Mouse (Mus musculus) MEL (cell line): ENCODE results near the gene Fyn. TPM values are rescaled to one million over a fixed set of nuclear protein-coding genes. Genes with fewer than 3 reads are reported as not detected.

Experiments used
- DNase-seq: peaks from one replicate; pipeline ENCODE4 v3.0.0; 2011; ENCODE audit warnings: low read depth, low spot score
- H3K27ac ChIP-seq: 2 replicates; pipeline ENCODE4 v1.5.1; 2012; ENCODE audit warnings: low read depth, mild to moderate bottlenecking, control low read depth, low read length, moderate library complexity; ENCODE audit not compliant: control insufficient read depth
- H3K27me3 ChIP-seq, 2 experiments: fragments of 150-350 bp in 1 of 2; sonication (generic) in 1 of 2; 2 replicates each; pipeline ENCODE4 v1.6.1; 2012; ENCODE audit warnings: low read length in 2 of 2, mild to moderate bottlenecking in 2 of 2, improper control_type of control experiment in 1 of 2, moderate library complexity in 1 of 2; ENCODE audit not compliant: insufficient read depth in 2 of 2, control insufficient read depth in 1 of 2
- H3K36me3 ChIP-seq, 2 experiments: 2 replicates each; pipeline ENCODE4 v1.6.1; 2012 to 2014; ENCODE audit warnings: low read length in 2 of 2, improper control_type of control experiment in 1 of 2, inconsistent platforms in 1 of 2, mild to moderate bottlenecking in 1 of 2; ENCODE audit not compliant: insufficient read depth in 2 of 2, control insufficient read depth in 1 of 2
- H3K4me1 ChIP-seq, 2 experiments: fragments of 150-350 bp in 1 of 2; sonication (generic) in 1 of 2; 2 replicates each; pipeline ENCODE4 v1.6.1; 2012; ENCODE audit warnings: low read length in 2 of 2, improper control_type of control experiment in 1 of 2, mild to moderate bottlenecking in 1 of 2; ENCODE audit not compliant: insufficient read depth in 2 of 2, control insufficient read depth in 1 of 2
- H3K4me3 ChIP-seq, 2 experiments: fragments of 150-350 bp in 1 of 2; sonication (generic) in 1 of 2; 2 replicates each; pipeline ENCODE4 v1.5.1; 2012; ENCODE audit warnings: low read depth in 2 of 2, low read length in 2 of 2, mild to moderate bottlenecking in 2 of 2, moderate library complexity in 2 of 2, control low read depth in 1 of 2, improper control_type of control experiment in 1 of 2; ENCODE audit not compliant: control insufficient read depth in 1 of 2, insufficient read depth in 1 of 2
- H3K79me2 ChIP-seq: 2 replicates; pipeline ENCODE4 v1.6.1; 2012; ENCODE audit warnings: mild to moderate bottlenecking, low read length, moderate library complexity; ENCODE audit not compliant: control insufficient read depth, poor library complexity, insufficient read depth
- H3K9ac ChIP-seq: 2 replicates; pipeline ENCODE4 v1.6.1; 2012; ENCODE audit warnings: low read depth, mild to moderate bottlenecking, control low read depth, low read length, moderate library complexity; ENCODE audit not compliant: control insufficient read depth, poor library complexity, severe bottlenecking
- H3K9me3 ChIP-seq: fragments of 150-350 bp; sonication (generic); replicated peaks from 2 replicates; pipeline ENCODE4 v1.6.1; 2012; ENCODE audit warnings: mild to moderate bottlenecking, low read length, improper control_type of control experiment, moderate library complexity; ENCODE audit not compliant: insufficient read depth
- CHD2 ChIP-seq: IDR thresholded peaks from 2 replicates; pipeline ENCODE4 v1.6.1; 2011; ENCODE audit warnings: low read length, improper control_type of control experiment
- CTCF ChIP-seq, 3 experiments: IDR thresholded peaks in 2 of 3; conservative IDR thresholded peaks in 1 of 3; 2 replicates each; pipeline ENCODE4 v1.5.1; 2011 to 2012; ENCODE audit warnings: low read length in 3 of 3, low read depth in 2 of 3, mild to moderate bottlenecking in 2 of 3, improper control_type of control experiment in 1 of 3, inconsistent platforms in 1 of 3, mixed read lengths in 1 of 3, moderate library complexity in 1 of 3; ENCODE audit not compliant: control insufficient read depth in 1 of 3, insufficient read depth in 1 of 3, poor library complexity in 1 of 3, severe bottlenecking in 1 of 3
- E2F4 ChIP-seq: IDR thresholded peaks from 2 replicates; pipeline ENCODE4 v1.6.1; 2011; ENCODE audit warnings: low read depth, low read length, improper control_type of control experiment, borderline replicate concordance
- EP300 ChIP-seq, 2 experiments: IDR thresholded peaks; 2 replicates each; pipeline ENCODE4 v1.6.1; 2011; ENCODE audit warnings: improper control_type of control experiment in 2 of 2, low read length in 2 of 2, low read depth in 1 of 2, mild to moderate bottlenecking in 1 of 2
- ETS1 ChIP-seq: IDR thresholded peaks from 2 replicates; pipeline ENCODE4 v1.6.1; 2012; ENCODE audit warnings: low read depth, mild to moderate bottlenecking, inconsistent platforms, low read length, improper control_type of control experiment, moderate library complexity
- GABPA ChIP-seq: IDR thresholded peaks from 2 replicates; pipeline ENCODE4 v1.6.1; 2012; ENCODE audit warnings: low read depth, mild to moderate bottlenecking, inconsistent platforms, low read length, improper control_type of control experiment, moderate library complexity
- JUND ChIP-seq: IDR thresholded peaks from 2 replicates; pipeline ENCODE4 v1.6.1; 2011; ENCODE audit warnings: low read depth, mild to moderate bottlenecking, improper control_type of control experiment, low read length
- KAT2A ChIP-seq: conservative IDR thresholded peaks from 2 replicates; pipeline ENCODE4 v1.6.1; 2012; ENCODE audit warnings: low read depth, low read length, improper control_type of control experiment, inconsistent platforms
- MEF2A ChIP-seq: IDR thresholded peaks from 2 replicates; pipeline ENCODE4 v1.6.1; 2014; ENCODE audit warnings: low read depth, mild to moderate bottlenecking, inconsistent platforms, low read length, improper control_type of control experiment; ENCODE audit not compliant: poor library complexity, insufficient replicate concordance, severe bottlenecking; ENCODE audit errors: extremely low read depth
- MXI1 ChIP-seq: IDR thresholded peaks from 2 replicates; pipeline ENCODE4 v1.6.1; 2011; ENCODE audit warnings: mild to moderate bottlenecking, low read depth, low read length, improper control_type of control experiment
- MYB ChIP-seq: IDR thresholded peaks from 2 replicates; pipeline ENCODE4 v1.6.1; 2011; ENCODE audit warnings: mild to moderate bottlenecking, low read depth, low read length, improper control_type of control experiment
- NRF1 ChIP-seq: IDR thresholded peaks from 2 replicates; pipeline ENCODE4 v1.6.1; 2014; ENCODE audit warnings: low read depth, mild to moderate bottlenecking, inconsistent platforms, low read length, improper control_type of control experiment, moderate library complexity; ENCODE audit not compliant: poor library complexity, insufficient read depth, severe bottlenecking
- POLR2A ChIP-seq, 2 experiments: IDR thresholded peaks; 2 replicates each; pipeline ENCODE4 v1.6.1; 2011 to 2012; ENCODE audit warnings: low read length in 2 of 2, mild to moderate bottlenecking in 2 of 2, control low read depth in 1 of 2, improper control_type of control experiment in 1 of 2, low read depth in 1 of 2, moderate library complexity in 1 of 2; ENCODE audit not compliant: control insufficient read depth in 1 of 2, insufficient read depth in 1 of 2, poor library complexity in 1 of 2
- RAD21 ChIP-seq: IDR thresholded peaks from 2 replicates; pipeline ENCODE4 v1.6.1; 2011; ENCODE audit warnings: mild to moderate bottlenecking, low read depth, low read length, improper control_type of control experiment
- RCOR1 ChIP-seq: IDR thresholded peaks from 2 replicates; pipeline ENCODE4 v1.6.1; 2012; ENCODE audit warnings: low read depth, mild to moderate bottlenecking, inconsistent platforms, low read length, improper control_type of control experiment
- TAL1 ChIP-seq: IDR thresholded peaks from 2 replicates; pipeline ENCODE4 v1.6.1; 2012; ENCODE audit warnings: mild to moderate bottlenecking, inconsistent platforms, low read length, moderate library complexity, mixed read lengths
- USF2 ChIP-seq, 2 experiments: IDR thresholded peaks; 2 replicates each; pipeline ENCODE4 v1.6.1; 2011 to 2012; ENCODE audit warnings: improper control_type of control experiment in 2 of 2, low read length in 2 of 2, borderline replicate concordance in 1 of 2, inconsistent platforms in 1 of 2, low read depth in 1 of 2, mild to moderate bottlenecking in 1 of 2; ENCODE audit not compliant: insufficient read depth in 1 of 2
- ZC3H11A ChIP-seq: IDR thresholded peaks from 2 replicates; pipeline ENCODE4 v1.6.1; 2012; ENCODE audit warnings: low read depth, mild to moderate bottlenecking, inconsistent platforms, low read length, improper control_type of control experiment
- ZKSCAN1 ChIP-seq: IDR thresholded peaks from 2 replicates; pipeline ENCODE4 v1.6.1; 2012; ENCODE audit warnings: low read depth, mild to moderate bottlenecking, inconsistent platforms, low read length, improper control_type of control experiment, moderate library complexity
- ZMIZ1 ChIP-seq: IDR thresholded peaks from 2 replicates; pipeline ENCODE4 v1.6.1; 2012; ENCODE audit warnings: low read depth, mild to moderate bottlenecking, inconsistent platforms, low read length, improper control_type of control experiment, moderate library complexity
- polyA plus RNA-seq, 2 experiments: library from polyadenylated mRNA; stranded (reverse) in 1 of 2; unstranded in 1 of 2; fragments of >175 nt in 1 of 2; fragments of >200 nt in 1 of 2; gene quantifications; 2 replicates each; pipeline versions ENCODE4 v1.2.1 to v1.2.4; 2012; ENCODE audit warnings: low replicate concordance in 2 of 2, low read depth in 1 of 2; ENCODE audit not compliant: insufficient read length in 2 of 2, insufficient read depth in 1 of 2, missing spikeins in 1 of 2
- total RNA-seq: library from RNA; depleted of rRNA; stranded (reverse); fragments of 300-350 nt; gene quantifications from 2 replicates; pipeline ENCODE4 v1.2.3, GENCODE M21; 2012

The Fyn gene
- total and polyA plus RNA-seq, 3 experiments = 0.03 TPM; not detected in 2

- H3K9me3 ChIP-seq = no peaks in the 10 kb centered on the region
- no peak overlapping the region for H3K9ac ChIP-seq
- H3K27me3 ChIP-seq = no peaks in the 10 kb centered on the region; a peak in 1 of 4 replicates
- H3K79me2 ChIP-seq = no peaks in the 10 kb centered on the region
- TF ChIP-seq E2F4 (no peak), CHD2 (no peak), ZKSCAN1 (no peak), ZC3H11A (no peak)
- no peak for DNase-seq
- H3K36me3 ChIP-seq = no peaks in the 10 kb centered on the region
- H3K4me3 ChIP-seq = no peak overlapping the region
- H3K4me1 ChIP-seq = no peaks in the 10 kb centered on the region
- H3K27ac ChIP-seq = no peak overlapping the region
Observed at GRCm38 (mm10) chr10:39487740-39488415, 119.2 kb downstream of the Fyn start.

GRCm38 (mm10) chr10:39488542-39488941 is 119.9 kb downstream of the Fyn start:
- H3K9me3 ChIP-seq = no peaks in the 10 kb centered on the region
- H3K79me2 ChIP-seq = no peaks in the 10 kb centered on the region
- no peak overlapping the region for H3K4me3 ChIP-seq
- no peak overlapping the region for H3K27ac ChIP-seq
- H3K36me3 ChIP-seq = no peaks in the 10 kb centered on the region
- no peaks in the 10 kb centered on the region for H3K27me3 ChIP-seq
- no peak for TF ChIP-seq GABPA
- no peak for TF ChIP-seq MXI1
- TF ChIP-seq JUND = no peak
- TF ChIP-seq RAD21 = no peak
- no peak for DNase-seq
- H3K9ac ChIP-seq = no peak overlapping the region
- no peaks in the 10 kb centered on the region for H3K4me1 ChIP-seq

- H3K9ac ChIP-seq = no peak overlapping the region
- no peak overlapping the region for H3K27ac ChIP-seq
- H3K36me3 ChIP-seq = no peaks in the 10 kb centered on the region
- DNase-seq = no peak
- no peak for TF ChIP-seq MYB
- TF ChIP-seq USF2 (IDR thresholded peaks at IDR 0.05; ENCODE audit: borderline replicate concordance in 1 of 2, insufficient read depth in 1 of 2, low read depth in 1 of 2, low read length in 2 of 2) = no peak
- TF ChIP-seq TAL1 = no peak
- TF ChIP-seq CTCF (IDR thresholded peaks at IDR 0.05 in 2 of 3, conservative IDR thresholded peaks at IDR 0.05 in 1 of 3; ENCODE audit: control insufficient read depth in 1 of 3, insufficient read depth in 1 of 3, low read depth in 2 of 3, low read length in 3 of 3, poor library complexity in 1 of 3, severe bottlenecking in 1 of 3) = no peak
- no peak for TF ChIP-seq POLR2A (IDR thresholded peaks at IDR 0.05; ENCODE audit: control insufficient read depth in 1 of 2, insufficient read depth in 1 of 2, low read depth in 1 of 2, low read length in 2 of 2, poor library complexity in 1 of 2)
- no peak for TF ChIP-seq ETS1
- TF ChIP-seq CHD2 = no peak
- TF ChIP-seq EP300 (IDR thresholded peaks at IDR 0.05; ENCODE audit: low read depth in 1 of 2, low read length in 2 of 2) = no peak
- TF ChIP-seq ZC3H11A = no peak
- TF ChIP-seq NRF1 = no peak
- TF ChIP-seq MEF2A = no peak
- no peak for TF ChIP-seq ZMIZ1
- no peak for TF ChIP-seq RCOR1
- no peak for TF ChIP-seq KAT2A
- no peaks in the 10 kb centered on the region for H3K27me3 ChIP-seq
- H3K4me1 ChIP-seq = no peaks in the 10 kb centered on the region
- H3K9me3 ChIP-seq = no peaks in the 10 kb centered on the region
- no peaks in the 10 kb centered on the region for H3K79me2 ChIP-seq
- no peak overlapping the region for H3K4me3 ChIP-seq
Observed at GRCm38 (mm10) chr10:39488956-39489355, 120.3 kb downstream of the Fyn start.
